Mouse (Mus musculus) lung, embryonic 16.5 days (tissue): ENCODE measurements at regions not wholly inside any gene's neighbourhood (a gene's known extent, or its start where the extent isn't known, plus 50 kb on each side); places are given as distances from the start of the nearest gene placed in this dataset.

Source experiments
- ATAC-seq: fragments of 200-750 bp; cut with Nextera tagmentation; 2 replicates; pipeline ENCODE4 v1.8.0; 2017; ENCODE audit warnings: low read depth, mild to moderate bottlenecking, moderate library complexity
- H3K27ac ChIP-seq: fragments of 300-500 bp; sonication (generic); 2 replicates; pipeline ENCODE4 v1.5.1; 2014; ENCODE audit warnings: mild to moderate bottlenecking, control low read depth, low read length
- H3K27me3 ChIP-seq: fragments of 300-500 bp; sonication (generic); 2 replicates; pipeline ENCODE4 v1.6.1; 2014; ENCODE audit warnings: low read depth, low read length, mixed read lengths; ENCODE audit not compliant: control insufficient read depth, insufficient read depth
- H3K36me3 ChIP-seq: fragments of 300-500 bp; sonication (generic); 2 replicates; pipeline ENCODE4 v1.6.1; 2014; ENCODE audit warnings: low read length; ENCODE audit not compliant: control insufficient read depth, insufficient read depth
- H3K4me1 ChIP-seq: fragments of 300-500 bp; sonication (generic); replicated peaks from 2 replicates; pipeline ENCODE4 v1.6.1; 2014; ENCODE audit warnings: low read length, mixed read lengths; ENCODE audit not compliant: control insufficient read depth, insufficient read depth
- H3K4me2 ChIP-seq: fragments of 300-500 bp; sonication (generic); 2 replicates; pipeline ENCODE4 v1.6.1; 2014; ENCODE audit warnings: low read depth, low read length, control low read depth
- H3K4me3 ChIP-seq: fragments of 300-500 bp; sonication (generic); 2 replicates; pipeline ENCODE4 v1.5.1; 2014; ENCODE audit warnings: mild to moderate bottlenecking, low read length, control low read depth
- H3K9ac ChIP-seq: fragments of 300-500 bp; sonication (generic); 2 replicates; pipeline ENCODE4 v1.6.1; 2014; ENCODE audit warnings: low read length, control low read depth
- H3K9me3 ChIP-seq: fragments of 300-500 bp; sonication (generic); 2 replicates; pipeline ENCODE4 v1.6.1; 2016; ENCODE audit warnings: low read length; ENCODE audit not compliant: control insufficient read depth
- whole genome bisulfite sequencing: fragments of 180-500 bp; shearing (Covaris S2); extraction: QIAGEN DNeasy Blood & Tissue Kit; methylation state at CpG from one replicate; pipeline ENCODE4 v1.1.7; 2014; 5-methylcytosine and 5-hydroxymethylcytosine counted together

DNA sequence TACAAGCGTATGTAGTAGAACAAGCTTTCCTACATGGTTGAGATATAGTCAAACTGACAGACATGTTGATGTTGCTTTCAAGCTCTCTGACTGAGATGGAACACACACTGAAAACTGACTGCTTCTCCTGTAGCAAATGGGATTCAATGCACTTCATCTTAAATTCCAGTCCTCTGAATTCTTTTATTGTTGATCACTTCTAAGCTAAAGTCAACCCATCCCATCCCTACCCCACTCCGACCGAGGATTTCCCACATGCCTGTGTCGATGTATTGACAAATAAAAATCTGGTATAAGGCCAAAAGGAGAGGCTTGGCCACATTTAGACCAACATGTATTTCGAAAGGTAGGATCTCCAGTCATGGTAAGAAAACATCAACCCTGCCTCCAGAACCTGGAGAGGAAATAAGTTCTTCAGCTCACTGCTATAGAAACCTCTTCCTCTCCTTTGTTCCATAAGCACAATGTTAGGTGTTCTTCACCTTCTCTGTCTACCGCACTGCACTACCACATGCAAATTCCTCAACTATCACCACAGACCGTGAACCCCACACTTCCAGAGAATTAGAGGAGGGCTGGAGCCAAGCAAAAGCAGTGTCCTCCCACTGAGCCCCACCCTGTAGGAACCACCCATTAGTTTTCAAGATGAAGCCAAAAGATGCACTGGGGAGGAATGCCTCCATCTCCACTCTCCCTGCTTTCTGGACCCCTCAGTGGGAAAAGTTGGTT lies 330.1 kb downstream of the Klf6 start:
- WGBS = 83% methylated on average over 7 of the region's 7 CpGs
- no peak overlapping the region for H3K27ac ChIP-seq

DNA sequence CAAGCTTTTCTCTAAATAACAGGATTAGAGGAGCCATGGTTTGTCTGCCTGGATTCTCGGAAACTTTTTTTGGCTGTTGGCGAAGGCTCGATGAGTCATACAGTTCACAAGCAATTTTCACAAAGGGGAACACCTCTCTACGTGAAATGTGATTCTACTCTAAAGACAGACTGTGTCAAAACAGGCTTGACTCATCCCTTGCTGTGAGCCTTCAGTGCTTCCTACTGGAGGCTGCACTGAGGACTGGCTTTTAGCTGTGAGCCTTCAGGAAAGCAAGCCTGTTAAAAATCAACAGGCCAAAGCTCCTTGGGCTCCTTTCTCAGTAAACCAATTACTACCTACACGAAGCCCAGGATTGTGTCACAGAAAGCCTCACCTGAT lies 330.6 kb downstream of the Klf6 start:
- no peaks in the 10 kb centered on the region for H3K36me3 ChIP-seq
- H3K4me1 ChIP-seq = peaks cover 10% of the 10 kb centered on the region; the same call in 1 of the 2 replicates
- no peak overlapping the region for H3K4me2 ChIP-seq
- 50% methylated on average over 5 of the region's 5 CpGs for WGBS
- no peak overlapping the region for H3K4me3 ChIP-seq
- H3K9me3 ChIP-seq = no peaks in the 10 kb centered on the region
- ATAC-seq = no peak
- H3K9ac ChIP-seq = no peak overlapping the region
- H3K27ac ChIP-seq = no peak overlapping the region
- H3K27me3 ChIP-seq = no peaks in the 10 kb centered on the region

More for the DNA sequence above, 330.1 kb downstream of the Klf6 start:
- no peaks in the 10 kb centered on the region for H3K9me3 ChIP-seq
- H3K36me3 ChIP-seq = no peaks in the 10 kb centered on the region
- no peak overlapping the region for H3K9ac ChIP-seq
- peaks cover 10% of the 10 kb centered on the region; the same call in 1 of the 2 replicates for H3K4me1 ChIP-seq
- H3K27me3 ChIP-seq = no peaks in the 10 kb centered on the region
- no peak overlapping the region for H3K4me2 ChIP-seq
- no peak overlapping the region for H3K4me3 ChIP-seq
- no peak for ATAC-seq

DNA sequence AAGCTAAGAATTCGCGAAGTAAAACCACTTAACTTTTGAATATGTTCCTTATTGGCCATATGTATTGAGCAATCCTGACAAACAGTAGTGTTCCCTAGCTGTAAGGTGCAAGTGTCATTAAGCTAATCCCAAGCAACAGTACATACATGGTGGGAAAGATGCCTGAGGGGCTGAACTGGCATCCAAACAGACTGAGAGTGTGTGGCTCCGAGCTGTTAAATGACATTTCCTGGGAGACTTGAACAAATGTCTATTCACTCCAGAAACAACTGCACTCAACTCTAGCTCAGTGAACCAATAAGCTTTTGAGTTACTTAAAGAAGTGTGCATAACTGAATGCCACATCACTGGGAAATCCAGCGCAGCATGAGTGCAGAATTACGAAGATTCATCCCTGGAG lies 335.4 kb downstream of the Klf6 start:
- H3K27ac ChIP-seq = no peak overlapping the region
- H3K36me3 ChIP-seq = no peaks in the 10 kb centered on the region
- ATAC-seq = no peak
- no peaks in the 10 kb centered on the region for H3K9me3 ChIP-seq
- H3K4me3 ChIP-seq = no peak overlapping the region
- H3K4me2 ChIP-seq = no peak overlapping the region
- peaks cover 8% of the 10 kb centered on the region; the same call in 1 of the 2 replicates for H3K4me1 ChIP-seq
- no peak overlapping the region for H3K9ac ChIP-seq
- H3K27me3 ChIP-seq = no peaks in the 10 kb centered on the region
- WGBS = 70% methylated on average over 5 of the region's 5 CpGs

DNA sequence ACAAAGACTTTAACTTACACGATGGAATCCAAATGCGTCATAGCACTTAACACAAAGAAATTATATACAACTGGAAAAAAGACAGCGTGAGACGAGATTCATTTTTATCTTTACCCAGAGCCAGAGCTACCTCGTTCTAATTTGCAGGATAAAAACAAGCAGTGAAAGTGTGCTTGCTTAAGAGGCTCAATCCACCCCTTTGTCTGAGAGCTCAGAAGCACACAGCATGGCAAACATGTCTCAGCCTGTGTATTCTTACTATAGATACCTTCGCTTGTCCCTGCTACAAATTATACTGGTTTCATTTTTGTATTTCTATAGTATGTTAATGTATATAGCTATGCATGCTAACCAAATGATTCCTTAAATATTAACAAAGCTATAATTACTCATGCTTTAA lies 337.8 kb downstream of the Klf6 start:
- WGBS = 78% methylated on average over 6 of the region's 6 CpGs

DNA sequence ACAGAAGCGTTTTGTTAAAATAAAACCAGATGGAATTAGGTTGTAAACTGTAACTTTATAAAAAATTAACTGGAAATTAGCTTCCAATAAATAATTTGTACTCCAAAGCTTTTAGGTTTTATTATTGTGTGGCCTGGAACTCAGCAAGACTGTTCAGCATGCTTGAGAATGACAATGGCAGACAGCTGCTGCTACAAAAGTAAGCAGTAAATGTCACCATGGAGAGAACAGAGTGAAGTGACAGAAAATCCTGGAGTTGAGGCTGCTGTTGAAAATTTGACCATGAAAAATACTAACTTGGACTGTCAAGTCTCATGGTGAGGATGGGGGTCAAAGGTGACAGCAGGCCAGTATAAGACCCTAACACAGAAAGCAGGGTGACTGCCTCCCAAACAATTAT lies 340.2 kb downstream of the Klf6 start:
- Histone ChIP-seq H3K4me3 (no peak overlapping the region), H3K27me3 (no peaks in the 10 kb centered on the region), H3K9ac (no peak overlapping the region), H3K9me3 (no peaks in the 10 kb centered on the region), H3K4me2 (no peak overlapping the region), H3K4me1 (no peaks in the 10 kb centered on the region), H3K36me3 (no peaks in the 10 kb centered on the region), H3K27ac (no peak overlapping the region)
- WGBS = 86% methylated on average over 1 of the region's 1 CpGs
- no peak for ATAC-seq

More for the DNA sequence above, 337.8 kb downstream of the Klf6 start:
- Histone ChIP-seq H3K27ac (no peak overlapping the region), H3K4me1 (no peaks in the 10 kb centered on the region), H3K36me3 (no peaks in the 10 kb centered on the region), H3K9me3 (no peaks in the 10 kb centered on the region), H3K4me2 (no peak overlapping the region), H3K4me3 (no peak overlapping the region), H3K9ac (no peak overlapping the region), H3K27me3 (no peaks in the 10 kb centered on the region)
- ATAC-seq = no peak

DNA sequence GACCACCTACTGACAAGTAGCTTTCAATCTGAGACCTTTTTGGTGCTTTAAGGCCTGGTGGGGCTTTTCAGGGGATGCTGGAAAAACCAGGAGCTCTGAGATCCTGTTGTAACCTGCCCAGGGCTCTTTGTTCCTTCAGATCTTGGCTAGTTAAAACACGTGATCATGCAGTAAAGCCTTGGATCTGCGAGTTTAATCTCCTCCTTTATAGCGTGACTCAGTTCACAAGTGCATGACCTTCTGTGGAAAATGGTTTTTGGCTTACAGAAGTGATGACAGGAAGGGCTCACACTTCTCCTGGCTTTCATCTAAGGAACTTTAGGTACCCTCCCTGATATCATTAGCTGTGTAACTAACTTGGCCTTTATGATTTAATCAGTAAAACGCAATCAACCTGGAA lies 343.1 kb upstream of the Pitrm1 start:
- Histone ChIP-seq H3K27ac (no peak overlapping the region), H3K4me1 (no peaks in the 10 kb centered on the region), H3K9ac (no peak overlapping the region), H3K27me3 (no peaks in the 10 kb centered on the region), H3K36me3 (no peaks in the 10 kb centered on the region), H3K9me3 (no peaks in the 10 kb centered on the region), H3K4me3 (no peak overlapping the region), H3K4me2 (no peak overlapping the region)
- ATAC-seq = no peak
- WGBS = 67% methylated on average over 4 of the region's 4 CpGs

DNA sequence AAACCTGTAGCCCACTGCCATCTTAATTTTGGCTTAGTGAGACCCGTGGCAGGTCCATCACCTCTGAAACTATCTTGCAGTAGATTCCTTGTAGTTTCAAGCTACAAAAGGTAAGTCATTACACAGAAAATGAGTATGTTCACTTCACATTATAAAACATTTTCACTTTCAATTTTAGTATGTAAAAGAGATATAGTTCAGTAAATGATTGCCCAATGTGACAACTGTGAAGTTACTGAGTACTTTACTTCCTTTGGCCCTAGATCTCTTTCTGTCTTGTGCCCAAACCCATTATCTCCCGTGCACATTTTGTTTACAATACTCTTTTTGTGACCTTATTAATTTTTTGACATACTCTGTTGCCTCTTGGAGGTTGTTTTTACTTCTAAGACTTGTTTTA lies 335.4 kb upstream of the Pitrm1 start:
- Histone ChIP-seq H3K9me3 (no peaks in the 10 kb centered on the region), H3K9ac (no peak overlapping the region), H3K4me1 (no peaks in the 10 kb centered on the region), H3K27ac (no peak overlapping the region), H3K4me2 (no peak overlapping the region), H3K36me3 (no peaks in the 10 kb centered on the region), H3K4me3 (no peak overlapping the region), H3K27me3 (no peaks in the 10 kb centered on the region)
- WGBS = 48% methylated on average over 2 of the region's 2 CpGs
- no peak for ATAC-seq

DNA sequence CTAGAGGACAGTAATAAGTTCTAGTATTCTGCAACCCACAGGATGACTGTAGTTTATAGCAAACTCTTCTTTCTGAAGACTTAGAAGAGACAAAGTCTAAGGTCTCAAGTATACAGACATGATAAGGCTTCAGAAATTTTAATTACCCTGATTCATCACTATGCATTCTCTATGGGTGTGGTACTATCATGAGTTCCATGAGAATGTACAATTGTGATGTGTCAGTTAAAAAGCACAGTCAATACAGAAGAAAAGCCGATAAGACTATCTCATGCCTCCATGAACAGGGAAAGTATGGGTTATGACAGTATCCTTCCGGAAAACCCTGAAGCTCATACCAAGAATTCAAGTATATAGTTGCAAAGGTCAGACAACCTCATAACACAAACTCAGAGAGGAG lies 333.8 kb upstream of the Pitrm1 start:
- Histone ChIP-seq H3K9me3 (no peaks in the 10 kb centered on the region), H3K4me1 (no peaks in the 10 kb centered on the region), H3K4me3 (no peak overlapping the region), H3K27me3 (no peaks in the 10 kb centered on the region), H3K4me2 (no peak overlapping the region), H3K27ac (no peak overlapping the region), H3K36me3 (no peaks in the 10 kb centered on the region), H3K9ac (no peak overlapping the region)
- 89% methylated on average over 2 of the region's 2 CpGs for WGBS
- no peak for ATAC-seq

DNA sequence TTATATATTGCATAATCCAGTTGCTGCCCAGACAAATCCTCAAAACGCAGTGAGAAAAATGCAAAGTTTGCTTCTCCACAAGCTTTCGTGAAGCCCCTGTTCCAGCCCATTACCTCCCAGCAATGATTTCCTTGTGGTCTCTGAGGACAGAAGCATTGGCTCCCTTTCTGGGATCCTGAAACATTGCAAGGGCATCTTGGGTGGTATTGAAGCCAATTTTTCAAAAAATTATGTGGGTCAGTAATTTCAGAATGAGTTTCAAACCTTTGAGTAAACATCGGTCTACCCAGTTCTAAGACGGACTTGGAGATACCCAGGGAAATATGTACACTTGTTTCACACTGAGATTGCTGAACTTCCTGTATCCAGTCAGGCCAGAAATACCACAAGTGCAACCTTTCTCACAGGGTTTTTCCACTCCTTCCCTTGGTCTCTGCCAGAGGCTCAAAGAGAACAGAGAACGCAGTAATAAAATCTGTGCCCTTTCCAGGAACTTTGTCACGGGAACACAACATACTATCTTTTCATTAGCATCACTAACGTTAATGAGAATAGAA lies 321.8 kb upstream of the Pitrm1 start:
- no peak overlapping the region for H3K4me2 ChIP-seq
- no peak overlapping the region for H3K27ac ChIP-seq
- H3K27me3 ChIP-seq = no peaks in the 10 kb centered on the region
- ATAC-seq = no peak
- H3K36me3 ChIP-seq = no peaks in the 10 kb centered on the region
- H3K4me3 ChIP-seq = no peak overlapping the region
- no peaks in the 10 kb centered on the region for H3K9me3 ChIP-seq
- WGBS = 79% methylated on average over 7 of the region's 7 CpGs
- no peak overlapping the region for H3K9ac ChIP-seq
- no peaks in the 10 kb centered on the region for H3K4me1 ChIP-seq
